Mouse (Mus musculus) kidney, adult 2 months (tissue): ENCODE data around the gene Zfp800. TPM values are rescaled to one million over a fixed set of nuclear protein-coding genes. Genes with fewer than 3 reads are reported as not detected.

Experiments used
- DNase-seq: peaks from one replicate; pipeline ENCODE4 v3.0.0; 2021
- H3K27ac ChIP-seq: fragments of 200-500 bp; 2 replicates; pipeline ENCODE4 v1.5.1; 2012; ENCODE audit warnings: low read depth, low read length, control low read depth, inconsistent platforms; ENCODE audit not compliant: insufficient read depth
- H3K27me3 ChIP-seq: fragments of 200-500 bp; replicated peaks from 2 replicates; pipeline ENCODE4 v1.6.1; 2012; ENCODE audit warnings: mild to moderate bottlenecking, moderate library complexity, low read length, inconsistent platforms; ENCODE audit not compliant: control insufficient read depth, insufficient read depth
- H3K36me3 ChIP-seq: fragments of 200-500 bp; 2 replicates; pipeline ENCODE4 v1.6.1; 2012; ENCODE audit warnings: mild to moderate bottlenecking, moderate library complexity, low read length, inconsistent platforms; ENCODE audit not compliant: control insufficient read depth, insufficient read depth
- H3K4me1 ChIP-seq: fragments of 200-500 bp; 2 replicates; pipeline ENCODE4 v1.6.1; 2011; ENCODE audit warnings: low read length; ENCODE audit not compliant: control insufficient read depth, insufficient read depth
- H3K4me3 ChIP-seq: fragments of 200-500 bp; 2 replicates; pipeline ENCODE4 v1.5.1; 2011; ENCODE audit warnings: mild to moderate bottlenecking, low read depth, low read length, control low read depth; ENCODE audit not compliant: insufficient read depth
- CTCF ChIP-seq: fragments of 200-500 bp; conservative IDR thresholded peaks from 2 replicates; pipeline ENCODE4 v1.5.1; 2011; ENCODE audit warnings: low read depth, mild to moderate bottlenecking, control low read depth, low read length, moderate library complexity, mixed read lengths; ENCODE audit not compliant: insufficient read depth, insufficient read length
- POLR2A ChIP-seq: fragments of 200-500 bp; IDR thresholded peaks from one replicate; pipeline ENCODE4 v1.6.1; 2011; ENCODE audit warnings: low read depth, low read length, control low read depth
- WGBS: fragments of 180-500 bp; shearing (Covaris S2); methylation state at CpG from one replicate; pipeline ENCODE4 v1.1.7; 2018; 5-methylcytosine and 5-hydroxymethylcytosine counted together
- polyA plus RNA-seq: library from polyadenylated mRNA; depleted of rRNA; stranded (reverse); fragments of >200 nt; gene quantifications from 2 replicates; pipeline ENCODE4 v1.2.3, GENCODE M21; 2012

Zfp800 gene
- polyA plus RNA-seq, 1 experiment, result 2.8 TPM

GRCm38 (mm10) chr6:28329815-28330214, 68.0 kb downstream of the Zfp800 start:
- no peak for DNase-seq
- Histone ChIP-seq H3K36me3 (no peaks in the 10 kb centered on the region), H3K27ac (no peak overlapping the region), H3K27me3 (no peaks in the 10 kb centered on the region), H3K4me3 (no peak overlapping the region), H3K4me1 (no peaks in the 10 kb centered on the region)
- TF ChIP-seq CTCF, result no peak
- TF ChIP-seq POLR2A, result no peak
- WGBS, result 45% methylated on average over 6 of the region's 6 CpGs

DNA sequence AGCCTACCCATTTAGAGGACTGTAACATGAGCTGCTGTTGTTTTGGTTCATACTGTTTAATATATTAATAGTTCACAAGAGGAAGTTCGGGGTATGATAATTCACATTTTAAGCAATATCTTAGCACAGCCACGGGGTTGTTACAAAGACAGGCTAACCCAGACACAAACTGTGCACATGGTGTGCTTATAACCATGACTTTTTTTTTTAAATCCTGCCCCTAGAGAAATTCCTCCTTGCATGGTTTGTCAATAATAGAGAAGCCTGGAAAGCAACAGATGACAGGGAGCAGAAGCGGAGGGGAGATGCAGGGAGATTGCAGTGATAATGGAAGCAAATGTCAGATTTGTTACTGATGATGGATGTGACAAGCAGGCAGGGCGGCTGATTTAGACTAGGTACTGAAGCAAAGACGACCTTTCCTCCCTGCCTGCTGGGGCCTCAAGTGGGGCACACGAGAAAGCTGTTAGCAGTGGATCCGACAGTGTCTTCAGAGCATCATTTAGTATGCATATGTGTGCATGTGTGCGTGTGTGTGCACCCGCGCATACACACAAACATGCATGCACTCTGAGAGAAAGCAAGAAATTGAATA, 68.7 kb downstream of the Zfp800 start:
- TF ChIP-seq POLR2A (no peak), CTCF (no peak)
- H3K4me3 ChIP-seq, result no peak overlapping the region
- no peak for DNase-seq
- no peaks in the 10 kb centered on the region for H3K27me3 ChIP-seq
- H3K27ac ChIP-seq, result no peak overlapping the region
- H3K4me1 ChIP-seq, result no peaks in the 10 kb centered on the region
- no peaks in the 10 kb centered on the region for H3K36me3 ChIP-seq
- 62% methylated on average over 10 of the region's 10 CpGs for WGBS

DNA sequence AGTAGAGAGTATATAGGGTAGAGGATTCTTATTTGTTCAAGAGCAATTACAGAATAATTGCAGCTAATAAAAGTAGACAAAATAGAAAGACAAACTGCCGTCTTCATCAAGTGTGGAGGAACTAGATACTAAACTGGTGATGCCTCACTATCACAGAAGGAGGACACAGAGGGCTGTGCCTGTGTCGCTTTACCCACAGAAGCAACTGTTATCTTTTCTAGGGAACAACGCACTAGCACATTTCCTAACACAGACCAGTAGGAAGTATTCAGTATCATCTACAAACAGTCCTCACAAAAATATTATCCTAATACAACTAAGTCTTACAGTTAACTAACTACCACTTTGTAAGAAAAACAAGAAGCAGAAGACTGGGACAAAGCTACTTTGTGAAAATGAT, 71.1 kb downstream of the Zfp800 start:
- Histone ChIP-seq H3K27ac (no peak overlapping the region), H3K4me3 (no peak overlapping the region), H3K4me1 (no peaks in the 10 kb centered on the region), H3K36me3 (no peaks in the 10 kb centered on the region), H3K27me3 (no peaks in the 10 kb centered on the region)
- no peak for DNase-seq
- 84% methylated on average over 3 of the region's 3 CpGs for WGBS
- TF ChIP-seq POLR2A, result no peak
- no peak for TF ChIP-seq CTCF

GRCm38 (mm10) chr6:28322399-28322798, 75.4 kb downstream of the Zfp800 start:
- no peak for DNase-seq
- WGBS, result 76% methylated on average over 7 of the region's 7 CpGs

GRCm38 (mm10) chr6:28319648-28320270, 78.0 kb downstream of the Zfp800 start:
- TF ChIP-seq POLR2A (no peak), CTCF (no peak)
- Histone ChIP-seq H3K4me3 (no peak overlapping the region), H3K27ac (no peak overlapping the region), H3K27me3 (no peaks in the 10 kb centered on the region), H3K4me1 (no peaks in the 10 kb centered on the region), H3K36me3 (no peaks in the 10 kb centered on the region)
- WGBS, result 18% methylated on average over 13 of the region's 13 CpGs
- DNase-seq, result peak; percentile 13

More at GRCm38 (mm10) chr6:28322399-28322798, 75.4 kb downstream of the Zfp800 start:
- Histone ChIP-seq H3K4me1 (no peaks in the 10 kb centered on the region), H3K27me3 (no peaks in the 10 kb centered on the region), H3K4me3 (no peak overlapping the region), H3K27ac (no peak overlapping the region), H3K36me3 (no peaks in the 10 kb centered on the region)
- no peak for TF ChIP-seq POLR2A
- TF ChIP-seq CTCF, result no peak

DNA sequence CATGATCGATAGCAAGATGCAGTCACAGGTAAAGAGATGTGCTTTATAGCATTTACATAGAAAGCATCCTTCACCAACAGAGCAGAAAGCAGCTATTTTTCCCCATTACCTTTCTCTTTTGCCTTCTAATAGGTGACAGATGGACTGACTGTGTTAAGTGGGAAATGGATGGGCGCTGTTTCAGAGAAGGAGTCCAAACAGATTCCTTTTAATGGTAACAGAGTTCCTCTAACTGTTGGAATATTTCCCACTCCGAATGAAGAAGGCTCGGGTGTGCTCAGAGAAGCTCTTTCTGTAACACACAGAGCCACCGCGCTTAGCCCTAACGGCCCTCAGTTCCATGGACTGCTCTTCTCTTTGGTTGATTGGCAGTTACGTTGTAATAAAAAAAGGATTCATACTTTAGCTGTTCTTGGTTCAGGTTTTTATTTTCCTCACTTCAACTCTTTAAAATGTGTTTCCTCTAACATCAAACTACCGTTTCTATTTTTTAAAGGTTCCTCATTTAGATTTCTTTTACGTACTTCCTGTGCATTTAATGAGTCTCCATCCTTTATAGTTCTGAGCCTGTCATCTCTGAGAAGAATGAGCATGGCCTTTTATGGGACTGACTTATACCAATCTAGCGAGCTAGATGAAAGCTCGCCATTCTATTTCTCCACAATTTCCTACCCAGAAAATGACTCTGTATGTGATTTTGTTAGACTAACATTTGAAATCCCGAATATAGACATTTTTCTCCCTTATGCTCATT, 78.8 kb downstream of the Zfp800 start:
- no peaks in the 10 kb centered on the region for H3K4me1 ChIP-seq
- DNase-seq, result no peak
- no peak overlapping the region for H3K27ac ChIP-seq
- no peaks in the 10 kb centered on the region for H3K27me3 ChIP-seq
- TF ChIP-seq CTCF, result no peak
- no peak for TF ChIP-seq POLR2A
- H3K36me3 ChIP-seq, result no peaks in the 10 kb centered on the region
- WGBS, result 60% methylated on average over 13 of the region's 13 CpGs
- no peak overlapping the region for H3K4me3 ChIP-seq

- WGBS, result 91% methylated on average over 3 of the region's 3 CpGs
- Histone ChIP-seq H3K36me3 (no peaks in the 10 kb centered on the region), H3K4me3 (no peak overlapping the region), H3K27me3 (no peaks in the 10 kb centered on the region), H3K27ac (no peak overlapping the region), H3K4me1 (no peaks in the 10 kb centered on the region)
- no peak for DNase-seq
- no peak for TF ChIP-seq CTCF
- no peak for TF ChIP-seq POLR2A
Measured at GRCm38 (mm10) chr6:28315208-28315607, 82.6 kb downstream of the Zfp800 start.
